Mouse (Mus musculus): Measurements from ENCODE around the gene Psen1. TPM values are rescaled to one million over a fixed set of nuclear protein-coding genes. Genes with fewer than 3 reads are reported as not detected.

Gene Psen1
- polyA plus RNA-seq, 1 experiment from 2014 or later: 39.7 TPM

DNA sequence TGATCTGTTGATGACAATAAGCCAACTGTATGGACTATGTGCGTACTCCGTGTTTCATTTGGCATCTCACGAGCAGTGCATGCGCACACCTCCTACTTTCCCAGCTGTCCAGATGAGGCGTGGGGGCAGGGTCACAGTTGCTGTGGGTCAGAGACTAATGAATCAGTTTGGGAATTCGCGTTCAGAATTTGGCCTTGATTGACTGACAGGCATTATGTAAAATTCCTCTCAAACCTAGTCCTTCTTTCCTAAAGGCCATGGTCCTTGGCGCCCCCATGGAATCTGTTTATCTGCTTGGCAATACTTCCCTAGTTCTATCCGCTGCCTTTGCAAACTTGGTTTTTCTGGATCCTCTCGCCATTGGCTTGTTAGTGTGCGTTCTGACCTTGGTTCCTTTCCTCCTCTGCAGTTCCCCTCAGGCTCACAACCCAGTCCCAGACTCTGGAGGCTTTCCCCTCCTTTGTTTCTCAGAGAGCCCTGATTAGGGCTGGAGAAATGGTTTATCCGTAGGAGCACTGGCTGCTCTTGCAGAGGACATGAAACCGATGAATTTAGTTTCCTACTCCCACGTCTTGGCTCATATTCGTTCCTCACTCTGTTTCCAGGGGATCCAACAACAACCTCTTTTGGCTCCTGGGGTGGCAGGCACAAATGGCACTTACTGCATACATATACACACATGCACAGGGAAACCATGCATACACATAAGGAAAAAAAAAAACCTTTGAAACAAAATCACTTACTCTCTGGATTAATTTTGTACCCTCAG lies 28.6 kb downstream of the Psen1 start:
- Histone ChIP-seq H3K4me3 (ENCODE audit: low read depth, low read length) (no peak overlapping the region), H3K4me2 (replicated peaks; ENCODE audit: low read depth, low read length) (no peak overlapping the region), H3K9me3 (ENCODE audit: low read length) (no peaks in the 10 kb centered on the region), H3K36me3 (ENCODE audit: insufficient read depth, low read length) (peaks cover 21% of the 10 kb centered on the region; the same call in 1 of the 2 replicates), H3K9ac (replicated peaks; ENCODE audit: low read depth) (no peak overlapping the region), H3K27me3 (replicated peaks; ENCODE audit: insufficient read depth, low read length) (no peaks in the 10 kb centered on the region), H3K27ac (ENCODE audit: low read length) (no peak overlapping the region), H3K4me1 (ENCODE audit: insufficient read depth, low read depth, low read length) (no peaks in the 10 kb centered on the region)
- WGBS: 89% methylated on average over 15 of the region's 15 CpGs
- DNase-seq (ENCODE audit: low spot score) (no peak), ATAC-seq (no peak)
- TF ChIP-seq EP300 (IDR thresholded peaks at IDR 0.05) (no peak), CTCF (IDR thresholded peaks at IDR 0.05) (no peak)

DNA sequence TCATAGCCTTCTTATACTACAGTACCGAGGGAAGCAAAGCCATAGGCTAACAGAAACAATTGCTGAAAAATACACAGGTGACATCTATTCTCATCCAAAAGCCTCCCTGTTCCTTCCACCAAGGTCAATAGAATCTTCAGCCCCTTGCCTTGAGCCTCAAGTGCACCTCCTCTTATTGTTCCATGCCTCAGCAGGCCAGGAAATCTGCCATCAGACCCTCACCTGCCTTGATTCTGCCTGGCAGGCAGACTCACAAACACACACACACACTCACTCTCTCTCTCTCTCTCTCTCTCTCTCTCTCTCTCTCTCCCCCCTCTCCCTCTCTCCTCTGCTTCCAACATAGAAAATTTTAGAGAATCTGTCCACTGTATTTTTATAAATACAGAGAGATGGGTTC lies 31.5 kb downstream of the Psen1 start:
- 96% methylated on average over 1 of the region's 1 CpGs for WGBS

DNA sequence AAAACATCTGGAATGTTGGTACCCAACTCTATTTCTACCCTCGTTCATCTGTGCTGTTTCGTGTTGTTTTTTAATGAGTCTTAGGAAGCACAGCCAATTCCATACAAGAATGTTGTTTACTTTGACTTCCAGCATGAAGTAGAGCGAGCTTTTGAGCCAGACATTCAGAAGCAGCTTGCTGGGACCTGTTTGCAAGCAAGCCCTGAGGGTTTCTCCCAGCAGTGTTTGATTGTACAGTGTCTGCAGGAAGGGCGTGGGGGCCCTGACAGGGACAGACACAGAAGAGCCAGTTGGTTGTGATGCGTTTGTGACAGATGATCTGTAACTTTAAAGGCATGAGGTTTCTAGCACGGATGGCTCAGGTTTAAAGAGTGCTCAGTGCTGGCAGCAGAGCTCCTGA lies 33.3 kb downstream of the Psen1 start:
- no peak overlapping the region for H3K4me2 ChIP-seq (replicated peaks; ENCODE audit: low read depth, low read length)
- WGBS: 43% methylated on average over 6 of the region's 6 CpGs
- H3K36me3 ChIP-seq (ENCODE audit: insufficient read depth, low read length): peaks cover 30% of the 10 kb centered on the region; the same call in 1 of the 2 replicates
- H3K9me3 ChIP-seq (ENCODE audit: low read length): no peaks in the 10 kb centered on the region
- TF ChIP-seq EP300 (IDR thresholded peaks at IDR 0.05) (no peak), CTCF (IDR thresholded peaks at IDR 0.05) (no peak)
- DNase-seq (ENCODE audit: low spot score) (no peak), ATAC-seq (no peak)
- H3K9ac ChIP-seq (replicated peaks; ENCODE audit: low read depth): no peak overlapping the region
- H3K4me1 ChIP-seq (ENCODE audit: insufficient read depth, low read depth, low read length): no peaks in the 10 kb centered on the region
- H3K27ac ChIP-seq (ENCODE audit: low read length): no peak overlapping the region
- no peak overlapping the region for H3K4me3 ChIP-seq (ENCODE audit: low read depth, low read length)
- no peaks in the 10 kb centered on the region for H3K27me3 ChIP-seq (replicated peaks; ENCODE audit: insufficient read depth, low read length)

More for the DNA sequence above, 31.5 kb downstream of the Psen1 start:
- Histone ChIP-seq H3K36me3 (ENCODE audit: insufficient read depth, low read length) (peaks cover 21% of the 10 kb centered on the region; the same call in 1 of the 2 replicates), H3K4me3 (ENCODE audit: low read depth, low read length) (no peak overlapping the region), H3K9me3 (ENCODE audit: low read length) (no peaks in the 10 kb centered on the region), H3K4me1 (ENCODE audit: insufficient read depth, low read depth, low read length) (no peaks in the 10 kb centered on the region), H3K27ac (ENCODE audit: low read length) (no peak overlapping the region), H3K9ac (replicated peaks; ENCODE audit: low read depth) (no peak overlapping the region), H3K27me3 (replicated peaks; ENCODE audit: insufficient read depth, low read length) (no peaks in the 10 kb centered on the region), H3K4me2 (replicated peaks; ENCODE audit: low read depth, low read length) (no peak overlapping the region)
- ATAC-seq (no peak), DNase-seq (ENCODE audit: low spot score) (no peak)
- no peak for TF ChIP-seq CTCF (IDR thresholded peaks at IDR 0.05)
- TF ChIP-seq EP300 (IDR thresholded peaks at IDR 0.05): no peak

DNA sequence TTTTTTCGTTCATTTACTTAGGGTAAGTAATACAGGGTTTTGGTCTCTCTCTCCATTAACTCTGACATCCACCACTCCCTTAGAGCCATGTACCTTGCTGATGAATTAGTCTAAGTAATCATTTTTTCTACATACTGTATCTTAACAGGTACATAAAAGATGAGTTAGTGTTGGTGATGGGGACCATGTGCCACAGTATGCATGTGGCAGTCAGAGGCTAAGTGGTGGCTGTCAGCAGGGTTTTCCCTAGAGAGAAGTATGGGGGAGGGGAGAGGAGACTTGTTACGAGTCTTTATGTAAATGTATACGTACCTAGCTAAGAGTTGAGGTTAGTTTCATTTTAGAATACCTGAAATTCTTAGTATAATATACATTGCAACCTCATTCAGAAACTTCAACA lies 35.1 kb downstream of the Psen1 start:
- no peak overlapping the region for H3K4me3 ChIP-seq (ENCODE audit: low read depth, low read length)
- no peak overlapping the region for H3K4me2 ChIP-seq (replicated peaks; ENCODE audit: low read depth, low read length)
- H3K9me3 ChIP-seq (ENCODE audit: low read length): no peaks in the 10 kb centered on the region
- 77% methylated on average over 3 of the region's 3 CpGs for WGBS
- DNase-seq (ENCODE audit: low spot score): no peak
- ATAC-seq: no peak
- no peak overlapping the region for H3K27ac ChIP-seq (ENCODE audit: low read length)
- H3K27me3 ChIP-seq (replicated peaks; ENCODE audit: insufficient read depth, low read length): no peaks in the 10 kb centered on the region
- H3K4me1 ChIP-seq (ENCODE audit: insufficient read depth, low read depth, low read length): no peaks in the 10 kb centered on the region
- TF ChIP-seq CTCF (IDR thresholded peaks at IDR 0.05) (no peak), EP300 (IDR thresholded peaks at IDR 0.05) (no peak)
- no peak overlapping the region for H3K9ac ChIP-seq (replicated peaks; ENCODE audit: low read depth)
- peaks cover 28% of the 10 kb centered on the region; the same call in 1 of the 2 replicates for H3K36me3 ChIP-seq (ENCODE audit: insufficient read depth, low read length)

DNA sequence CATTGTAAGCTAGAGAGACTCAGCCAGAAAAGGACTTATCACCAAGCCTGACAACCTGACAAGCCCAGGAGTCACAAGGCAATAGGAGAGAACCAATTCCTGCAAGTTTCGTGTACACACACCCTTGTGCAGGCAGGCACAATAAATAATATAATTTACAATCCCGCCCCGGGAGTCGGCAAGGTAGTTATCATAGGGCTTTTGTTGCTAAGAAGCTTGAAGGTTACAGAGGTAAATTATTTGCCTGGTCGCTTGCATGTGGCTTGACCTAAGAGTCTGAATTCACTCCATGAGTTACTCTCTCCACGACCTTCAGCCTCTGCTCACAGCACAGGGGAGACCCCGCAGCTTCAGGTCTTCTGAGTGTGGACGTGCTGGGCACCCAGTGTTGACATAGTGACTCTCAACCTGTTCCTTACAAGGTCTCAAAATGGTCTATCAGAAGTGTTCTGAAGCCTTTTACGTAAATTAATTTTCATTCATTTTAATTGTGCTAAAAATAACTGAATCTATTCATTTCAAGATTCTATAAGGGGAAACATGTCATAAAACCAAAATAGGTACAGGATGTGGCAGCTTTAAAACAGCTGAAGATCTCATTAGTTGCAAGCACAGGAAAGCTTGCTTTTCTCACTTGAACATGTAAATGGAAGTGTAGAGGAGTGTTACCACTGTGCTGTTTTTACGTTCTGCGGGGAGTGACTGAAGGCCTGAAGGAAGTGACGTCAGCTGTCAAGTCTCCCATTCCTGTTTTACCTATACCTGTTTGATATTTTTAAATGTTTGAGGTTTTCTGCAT lies 38.8 kb downstream of the Psen1 start:
- no peaks in the 10 kb centered on the region for H3K4me1 ChIP-seq (ENCODE audit: insufficient read depth, low read depth, low read length)
- no peak overlapping the region for H3K4me2 ChIP-seq (replicated peaks; ENCODE audit: low read depth, low read length)
- TF ChIP-seq CTCF (IDR thresholded peaks at IDR 0.05): no peak
- no peak for TF ChIP-seq EP300 (IDR thresholded peaks at IDR 0.05)
- 80% methylated on average over 12 of the region's 12 CpGs for WGBS
- ATAC-seq (no peak), DNase-seq (ENCODE audit: low spot score) (no peak)
- no peak overlapping the region for H3K27ac ChIP-seq (ENCODE audit: low read length)
- H3K36me3 ChIP-seq (ENCODE audit: insufficient read depth, low read length): peaks cover 46% of the 10 kb centered on the region; the same call in 1 of the 2 replicates
- no peaks in the 10 kb centered on the region for H3K9me3 ChIP-seq (ENCODE audit: low read length)
- H3K27me3 ChIP-seq (replicated peaks; ENCODE audit: insufficient read depth, low read length): no peaks in the 10 kb centered on the region
- no peak overlapping the region for H3K4me3 ChIP-seq (ENCODE audit: low read depth, low read length)
- no peak overlapping the region for H3K9ac ChIP-seq (replicated peaks; ENCODE audit: low read depth)

DNA sequence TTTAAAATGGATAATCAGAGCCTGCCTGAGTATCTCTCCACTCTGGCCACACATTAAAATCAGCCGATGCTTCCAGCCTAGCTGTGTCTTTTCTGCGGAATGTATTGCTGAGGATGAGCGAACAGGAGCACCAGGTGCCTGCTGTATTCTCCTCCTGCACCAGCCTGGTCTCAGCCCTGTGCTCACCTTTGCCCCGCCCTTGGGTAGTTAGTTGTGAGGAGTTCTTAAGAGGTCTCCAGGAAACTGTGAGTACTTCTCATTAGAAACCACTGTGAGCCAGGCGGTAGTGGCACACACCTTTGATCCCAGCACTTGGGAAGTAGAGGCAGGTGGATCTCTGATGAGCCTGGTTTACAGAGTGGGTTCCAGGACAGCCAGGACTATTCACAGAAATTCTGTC lies 44.3 kb downstream of the Psen1 start:
- H3K27ac ChIP-seq (ENCODE audit: low read length): no peak overlapping the region
- H3K36me3 ChIP-seq (ENCODE audit: insufficient read depth, low read length): peaks cover 40% of the 10 kb centered on the region
- 83% methylated on average over 5 of the region's 5 CpGs for WGBS

More for the DNA sequence above, 44.3 kb downstream of the Psen1 start:
- H3K9me3 ChIP-seq (ENCODE audit: low read length): no peaks in the 10 kb centered on the region
- no peaks in the 10 kb centered on the region for H3K4me1 ChIP-seq (ENCODE audit: insufficient read depth, low read depth, low read length)
- H3K4me2 ChIP-seq (replicated peaks; ENCODE audit: low read depth, low read length): no peak overlapping the region
- H3K27me3 ChIP-seq (replicated peaks; ENCODE audit: insufficient read depth, low read length): no peaks in the 10 kb centered on the region
- no peak overlapping the region for H3K4me3 ChIP-seq (ENCODE audit: low read depth, low read length)
- H3K9ac ChIP-seq (replicated peaks; ENCODE audit: low read depth): no peak overlapping the region
- TF ChIP-seq EP300 (IDR thresholded peaks at IDR 0.05) (no peak), CTCF (IDR thresholded peaks at IDR 0.05) (no peak)
- ATAC-seq: no peak
- DNase-seq (ENCODE audit: low spot score): peak; percentile 20
